Mouse (Mus musculus) liver, embryonic 14 days (tissue): ENCODE measurements around the gene Ecd. TPM values are rescaled to one million over a fixed set of nuclear protein-coding genes. Genes with fewer than 3 reads are reported as not detected.

Source experiments
- polyA plus RNA-seq: library from polyadenylated mRNA; depleted of rRNA; stranded (reverse); fragments of >200 nt; gene quantifications from 2 replicates; pipeline ENCODE4 v1.2.3, GENCODE M21; 2012; rRNA removed

Gene Ecd
- 15.4 and 18.1 TPM in 2 replicates for polyA plus RNA-seq

GRCm38 (mm10) chr14:20347991-20348541 is at the start of gene Ecd, which contains the start of gene Fam149b:
Gene Ecd (minus strand): TSS chr14:20348121.
Gene Fam149b (plus strand): TSS chr14:20348162.

GRCm38 (mm10) chr14:20393205-20393913 is 45.4 kb upstream of the Ecd start, which contains the start of gene Mrps16:
Gene Mrps16 (minus strand): TSS chr14:20393634.

GRCm38 (mm10) chr14:20388441-20389129 is 40.7 kb upstream of the Ecd start, which contains the start of gene Dnajc9:
Gene Dnajc9 (minus strand): TSS chr14:20388910.

GRCm38 (mm10) chr14:20294117-20294892 is 53.6 kb downstream of the Ecd start, which contains the start of gene Nudt13:
Gene Nudt13 (plus strand): TSS chr14:20294697.

Other genes with a start within 250 kb of the Ecd start
- gene Saysd1, start 209.6 kb downstream of the Ecd start, polyA plus RNA-seq = 1.8 and 2.2 TPM in 2 replicates
- 3.1 and 3.2 TPM in 2 replicates for gene Kcnk5, start 166.3 kb downstream of the Ecd start, polyA plus RNA-seq
- 4.5 and 5.5 TPM in 2 replicates for gene Kcnk16, start 78.9 kb downstream of the Ecd start, polyA plus RNA-seq
- 7.0 and 7.5 TPM in 2 replicates for gene Nudt13, start 53.4 kb downstream of the Ecd start, polyA plus RNA-seq
- 7.5 and 7.6 TPM in 2 replicates for gene Fam149b, start within 50 bp of the Ecd start, polyA plus RNA-seq
- 77.2 and 80.5 TPM in 2 replicates for gene Dnajc9, start 40.8 kb upstream of the Ecd start, polyA plus RNA-seq
- gene Mrps16, start 45.5 kb upstream of the Ecd start, polyA plus RNA-seq = 20.7 and 22.9 TPM in 2 replicates
- 0.01 and 0.16 TPM in 2 replicates for gene Cfap70, start 104.1 kb upstream of the Ecd start, polyA plus RNA-seq
- 37.5 and 39.0 TPM in 2 replicates for gene Anxa7, start 132.0 kb upstream of the Ecd start, polyA plus RNA-seq
- gene Mss51, start 148.8 kb upstream of the Ecd start, polyA plus RNA-seq = 1.4 and 1.9 TPM in 2 replicates
- gene Ppp3cb, start 198.5 kb upstream of the Ecd start, polyA plus RNA-seq = 25.2 and 29.3 TPM in 2 replicates